Mouse (Mus musculus) gastrocnemius, adult 18-20 months (tissue): ENCODE data around the gene Vegfc. TPM values are rescaled to one million over a fixed set of nuclear protein-coding genes. Genes with fewer than 3 reads are reported as not detected.
A peak's percentile ranks its signal among the peaks of the same experiment; 100 is the strongest.

Experiments
- DNase-seq: peaks from one replicate; pipeline ENCODE4 v3.0.0; 2021; ENCODE audit warnings: low spot score
- long read RNA-seq, 2 experiments: library from polyadenylated mRNA; stranded (forward); transcript quantifications; one replicate each; pipeline ENCODE4 v2.0.0; 2021
- total RNA-seq, 2 experiments: library from RNA; stranded (reverse); gene quantifications; 2 replicates each; pipeline ENCODE4 v1.2.3; 2021

The Vegfc gene
- total RNA-seq: 1 to 10 TPM in 1 of 2 experiments, under 1 TPM in 1; 0.46 to 1.3 TPM
- long read RNA-seq, experiment 1, partial matches to known transcripts: 0 of 2 reads
- long read RNA-seq, experiment 1, other reads (novel, unspliced or antisense): 0 of 2 reads
- long read RNA-seq, experiment 2, partial matches to known transcripts: 0 of 1 reads
- long read RNA-seq, experiment 2, other reads (novel, unspliced or antisense): 0 of 1 reads

GRCm38 (mm10) chr8:54077271-54078120, at the start of gene Vegfc:
Vegfc (plus strand) TSS chr8:54077606.
- peak; percentile 14 for DNase-seq

DNA sequence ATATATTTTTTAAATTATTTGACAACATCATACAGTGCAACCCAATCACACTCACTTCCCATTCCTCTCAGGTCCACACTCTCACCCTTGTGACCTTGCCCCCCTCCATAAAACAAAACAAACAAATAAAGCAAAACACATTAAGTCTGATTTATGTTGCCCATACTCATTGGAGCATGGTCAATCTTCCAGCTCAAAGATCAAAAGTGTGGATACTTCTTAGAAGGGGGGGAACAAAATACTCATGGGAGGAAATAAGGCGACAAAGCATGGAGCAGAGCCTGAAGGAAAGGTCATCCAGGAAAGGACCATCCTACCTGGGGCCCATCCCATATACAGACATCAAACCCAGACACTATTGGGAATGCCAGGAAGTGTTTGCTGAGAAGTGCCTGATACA, 42.8 kb upstream of the Vegfc start:
- DNase-seq: no peak

GRCm38 (mm10) chr8:54042601-54043000, 34.8 kb upstream of the Vegfc start:
- DNase-seq: no peak

- no peak for DNase-seq
These were observed 33.9 kb upstream of the Vegfc start for GRCm38 (mm10) chr8:54043468-54043867.

GRCm38 (mm10) chr8:54053210-54053609, 24.2 kb upstream of the Vegfc start:
- DNase-seq: no peak

- no peak for DNase-seq
These were observed 11.9 kb upstream of the Vegfc start for GRCm38 (mm10) chr8:54065492-54065891.

DNA sequence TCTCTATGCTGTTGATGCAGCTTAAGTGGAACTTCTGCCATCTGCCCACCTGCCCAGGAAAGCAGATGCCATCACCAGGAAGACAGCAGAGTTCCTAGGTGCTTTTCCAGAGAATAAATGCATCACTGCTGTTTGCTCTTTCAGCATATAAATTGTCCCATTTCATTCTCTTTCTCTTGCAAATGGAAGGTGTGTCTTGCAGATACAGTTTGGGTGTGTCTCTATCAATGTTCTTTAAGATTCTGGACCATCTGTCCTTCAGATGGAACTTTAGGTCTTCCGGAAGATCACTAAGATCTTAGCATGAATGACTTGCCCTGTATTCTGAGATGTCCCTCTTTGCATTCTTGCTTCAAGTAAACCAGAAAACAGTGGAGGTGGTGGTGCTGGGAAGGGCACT, 1.1 kb upstream of the Vegfc start:
- DNase-seq: no peak

- DNase-seq: peak; percentile 5
These were observed 575 bp upstream of the Vegfc start for GRCm38 (mm10) chr8:54076791-54077270.

DNA sequence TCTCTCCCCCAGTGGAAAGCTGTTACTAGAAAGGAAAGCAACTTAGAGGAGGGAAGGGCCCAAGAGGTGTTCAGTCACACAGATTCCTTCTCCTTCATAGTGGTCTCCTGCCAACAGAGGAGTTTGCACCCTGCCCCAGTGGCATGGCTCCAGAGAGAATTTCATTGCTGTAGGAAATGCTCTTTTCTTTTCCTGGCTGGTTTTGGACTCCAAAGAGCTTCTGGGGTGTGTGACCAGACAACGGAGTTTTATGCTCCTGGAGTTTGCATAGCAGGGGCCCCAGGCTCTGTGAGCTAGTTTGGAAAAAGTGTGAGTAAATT, 675 bp downstream of the Vegfc start:
- DNase-seq: peak; percentile 2

DNA sequence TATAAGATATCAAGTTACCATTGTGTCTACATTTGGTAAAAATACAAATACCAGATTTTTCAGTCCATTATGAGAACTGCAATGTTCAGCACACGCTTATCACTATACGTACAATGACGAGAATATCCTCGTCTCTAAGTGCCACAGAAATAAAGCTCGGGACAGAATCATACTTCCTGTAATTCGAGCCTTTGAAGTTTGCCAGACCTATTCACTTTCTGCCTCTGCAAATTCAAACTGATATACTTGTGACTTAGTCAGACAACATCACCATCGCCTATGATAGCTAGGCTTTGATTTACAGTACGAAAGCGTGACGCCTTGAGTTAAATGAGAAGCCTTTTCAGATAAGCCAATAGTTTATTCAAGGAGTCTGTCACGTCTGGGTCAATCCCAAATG, 1.6 kb downstream of the Vegfc start:
- no peak for DNase-seq

DNA sequence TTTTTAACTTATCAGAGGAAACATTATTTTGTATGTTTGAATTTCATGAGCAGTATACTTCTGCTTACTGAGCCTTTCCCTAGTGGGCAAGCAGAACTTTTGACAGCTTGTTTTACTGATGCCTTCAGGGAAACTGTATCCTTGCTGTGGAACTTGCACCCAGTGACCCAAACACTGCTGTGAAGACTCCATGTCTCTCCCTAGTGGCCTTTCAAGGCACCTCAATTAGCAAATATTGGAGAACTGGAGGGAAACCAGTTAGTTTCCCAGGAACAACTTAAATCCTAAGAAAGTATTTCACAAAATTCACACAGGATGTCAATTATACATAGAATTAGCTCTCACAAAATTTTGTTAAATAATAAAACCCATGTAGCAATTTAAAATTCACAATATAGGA, 2.2 kb downstream of the Vegfc start:
- DNase-seq: no peak

- DNase-seq: no peak
These were observed 8.5 kb downstream of the Vegfc start for GRCm38 (mm10) chr8:54085896-54086295.

DNA sequence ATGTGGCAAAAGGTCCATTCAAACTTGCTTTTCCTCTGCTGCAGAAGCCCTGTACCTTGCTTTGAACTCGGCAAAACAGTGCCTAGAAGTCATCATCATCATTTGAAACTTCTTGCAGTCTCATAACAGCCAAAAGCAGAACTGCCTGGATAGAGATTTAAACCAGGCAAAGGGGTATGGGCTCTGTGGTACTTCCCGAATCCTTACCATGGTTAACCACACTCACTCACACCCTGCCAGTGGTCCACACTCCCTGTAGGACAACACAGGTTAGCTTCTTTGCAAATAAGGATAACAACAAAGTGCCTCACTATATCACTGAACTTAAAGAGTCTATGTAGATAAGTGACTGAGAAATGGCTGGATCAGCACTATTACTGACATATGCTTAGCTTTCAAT, 9.7 kb downstream of the Vegfc start:
- no peak for DNase-seq

DNA sequence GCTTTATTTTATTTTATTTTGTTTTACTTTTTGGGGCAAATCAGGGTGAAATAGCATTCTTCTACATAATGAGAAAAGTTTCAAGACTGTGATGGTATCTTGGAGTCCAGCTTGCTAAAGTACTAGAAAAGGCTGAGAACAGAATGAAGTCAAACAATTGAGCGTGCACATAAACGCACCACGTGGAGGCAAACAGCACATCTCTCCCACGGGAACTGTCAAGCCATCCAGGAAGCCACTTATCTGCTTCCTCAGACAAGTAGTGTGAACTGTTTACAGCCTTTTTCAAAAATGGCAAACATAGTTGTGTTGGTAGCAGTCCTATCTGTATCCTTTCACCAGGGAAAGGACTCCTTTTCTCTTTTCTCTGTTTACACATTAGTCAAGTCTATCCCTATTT, 11.8 kb downstream of the Vegfc start:
- DNase-seq: no peak

GRCm38 (mm10) chr8:54089901-54090300, 12.5 kb downstream of the Vegfc start:
- no peak for DNase-seq

DNA sequence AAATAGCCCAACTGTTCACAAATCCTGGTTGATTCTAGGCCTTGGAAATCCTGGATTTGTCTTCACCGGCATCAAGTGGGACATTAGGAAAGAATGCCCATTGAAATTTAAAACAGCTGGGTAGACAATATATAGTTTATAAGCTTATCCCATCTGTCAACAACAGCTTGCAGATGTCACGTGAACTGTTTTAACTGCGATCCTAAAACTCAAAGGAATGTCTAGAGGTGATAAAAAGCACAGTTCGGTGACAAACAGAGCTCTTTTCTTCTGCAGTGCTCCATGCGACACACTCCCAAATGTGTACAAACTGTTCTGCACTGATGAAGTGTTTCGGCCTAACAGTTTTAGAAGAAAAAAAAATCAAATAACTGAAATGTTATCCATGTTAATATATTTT, 22.7 kb downstream of the Vegfc start:
- DNase-seq: no peak

- no peak for DNase-seq
These were observed 37.2 kb downstream of the Vegfc start for GRCm38 (mm10) chr8:54114581-54114980.

DNA sequence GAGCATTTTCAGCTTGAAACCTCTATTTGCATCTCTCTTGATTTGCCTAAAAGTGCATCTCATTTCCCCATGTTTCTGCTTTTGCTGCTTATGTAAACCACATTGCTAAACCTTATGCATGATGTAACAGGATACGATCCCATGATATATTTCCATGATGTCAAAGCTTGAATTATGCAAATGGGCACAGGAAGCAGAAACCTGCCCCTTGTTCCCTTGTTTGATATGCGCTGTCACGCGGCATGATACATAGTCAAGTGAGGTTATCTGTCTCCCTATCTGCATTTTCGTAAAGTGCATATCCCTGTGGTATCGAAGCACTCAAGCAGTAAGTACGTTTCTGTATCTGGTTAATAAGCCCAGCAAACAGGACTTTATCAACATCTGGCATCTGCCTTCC, 42.7 kb downstream of the Vegfc start:
- DNase-seq: no peak

GRCm38 (mm10) chr8:54121942-54122341, 44.5 kb downstream of the Vegfc start:
- DNase-seq: no peak

DNA sequence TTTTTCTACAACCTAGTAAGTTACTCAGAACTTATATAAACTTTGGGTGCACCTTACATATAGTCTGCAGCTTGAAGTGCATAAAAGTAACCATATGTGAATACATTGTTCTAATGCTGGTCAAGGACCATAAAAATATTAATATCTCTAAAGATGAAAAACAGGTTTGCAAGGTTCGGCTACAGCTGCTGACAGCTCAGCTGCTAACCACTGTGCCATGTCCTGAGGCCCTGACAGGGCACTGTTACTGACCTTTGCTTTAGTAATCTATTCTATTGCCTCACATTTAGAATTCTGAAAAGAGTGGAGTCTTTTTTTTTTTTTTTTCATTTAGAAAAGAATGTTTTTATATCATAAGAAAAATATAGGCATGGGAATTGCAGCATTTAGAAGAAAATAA, 44.9 kb downstream of the Vegfc start:
- no peak for DNase-seq

GRCm38 (mm10) chr8:54130558-54130957, 53.2 kb downstream of the Vegfc start:
- DNase-seq: no peak

DNA sequence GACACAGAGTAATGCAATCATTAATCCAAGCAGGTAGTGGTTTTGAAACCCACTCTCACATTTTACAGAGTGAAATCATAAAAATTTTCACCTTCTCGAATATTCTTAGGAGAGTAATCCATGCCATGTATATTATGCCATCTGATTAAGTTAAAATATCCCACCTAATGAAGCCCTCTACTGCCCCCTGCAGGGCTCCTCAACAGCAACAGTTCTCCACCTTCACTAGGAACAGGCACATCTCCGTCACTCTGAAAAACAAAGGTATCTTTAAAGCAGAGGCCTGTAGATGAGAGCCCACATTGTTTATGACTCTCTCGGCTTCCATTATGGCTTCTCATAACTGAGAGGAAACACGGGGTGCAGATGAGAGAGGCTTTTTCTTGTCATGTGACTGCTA, 75.8 kb downstream of the Vegfc start:
- peak; percentile 12 for DNase-seq

GRCm38 (mm10) chr8:54163505-54163904, 86.1 kb downstream of the Vegfc start:
- no peak for DNase-seq
